Mouse (Mus musculus) myocyte (in vitro differentiated cells): ENCODE data around the gene C1s1. TPM values are rescaled to one million over a fixed set of nuclear protein-coding genes. Genes with fewer than 3 reads are reported as not detected.
A peak's percentile ranks its signal among the peaks of the same experiment; 100 is the strongest.

Experiments used
- H3K27me3 ChIP-seq: one replicate; pipeline ENCODE4 v1.6.1; 2011; ENCODE audit not compliant: control insufficient read depth, insufficient read depth, insufficient read length
- H3K36me3 ChIP-seq: one replicate; pipeline ENCODE4 v1.6.1; 2011; ENCODE audit not compliant: control insufficient read depth, insufficient read depth
- H3K4me2 ChIP-seq: one replicate; pipeline ENCODE4 v1.6.1; 2011; ENCODE audit warnings: low read depth, control low read depth
- H3K4me3 ChIP-seq: one replicate; pipeline ENCODE4 v1.5.1; 2011; ENCODE audit warnings: mild to moderate bottlenecking, control low read depth, moderate library complexity
- H3K79me2 ChIP-seq: one replicate; pipeline ENCODE4 v1.6.1; 2011; ENCODE audit not compliant: control insufficient read depth, insufficient read depth
- H3ac ChIP-seq: one replicate; pipeline ENCODE4 v1.6.1; 2011; ENCODE audit not compliant: control insufficient read depth, insufficient read length
- CEBPB ChIP-seq: IDR thresholded peaks from 2 replicates; pipeline ENCODE4 v1.6.1; 2011; ENCODE audit warnings: mild to moderate bottlenecking, moderate library complexity; ENCODE audit not compliant: poor library complexity, insufficient read depth, severe bottlenecking
- E2F4 ChIP-seq: IDR thresholded peaks from one replicate; pipeline ENCODE4 v1.6.1; 2011; ENCODE audit warnings: mild to moderate bottlenecking, control low read depth, moderate library complexity; ENCODE audit not compliant: insufficient read depth
- MAX ChIP-seq: IDR thresholded peaks from one replicate; pipeline ENCODE4 v1.6.1; 2011; ENCODE audit warnings: low read depth, mild to moderate bottlenecking, control low read depth
- MYOD1 ChIP-seq, 3 experiments: IDR thresholded peaks; one replicate each; pipeline ENCODE4 v1.6.1; 2011; ENCODE audit warnings: control low read depth in 2 of 3, low read depth in 2 of 3, mild to moderate bottlenecking in 2 of 3, moderate library complexity in 1 of 3; ENCODE audit not compliant: insufficient read length in 2 of 3, control insufficient read depth in 1 of 3
- MYOG ChIP-seq, 3 experiments: IDR thresholded peaks; one replicate each; pipeline ENCODE4 v1.6.1; 2011; ENCODE audit warnings: control low read depth in 2 of 3, low read depth in 2 of 3, mild to moderate bottlenecking in 2 of 3; ENCODE audit not compliant: insufficient read length in 2 of 3, control insufficient read depth in 1 of 3, insufficient read depth in 1 of 3
- POLR2A ChIP-seq: IDR thresholded peaks from one replicate; pipeline ENCODE4 v1.6.1; 2011; ENCODE audit warnings: low read depth, mild to moderate bottlenecking, control low read depth, moderate library complexity; ENCODE audit not compliant: insufficient read length
- POLR2AphosphoS2 ChIP-seq: IDR thresholded peaks from one replicate; pipeline ENCODE4 v1.6.1; 2011; ENCODE audit warnings: low read depth, control low read depth; ENCODE audit not compliant: insufficient read length
- REST ChIP-seq: IDR thresholded peaks from one replicate; pipeline ENCODE4 v1.6.1; 2011; ENCODE audit warnings: mild to moderate bottlenecking, control low read depth, moderate library complexity; ENCODE audit not compliant: insufficient read depth, insufficient read length
- SRF ChIP-seq: IDR thresholded peaks from one replicate; pipeline ENCODE4 v1.6.1; 2011; ENCODE audit warnings: low read depth; ENCODE audit not compliant: control insufficient read depth, insufficient read length
- TCF12 ChIP-seq: IDR thresholded peaks from one replicate; pipeline ENCODE4 v1.6.1; 2011; ENCODE audit warnings: mild to moderate bottlenecking, control low read depth; ENCODE audit not compliant: poor library complexity, insufficient read depth, severe bottlenecking
- TCF3 ChIP-seq: IDR thresholded peaks from one replicate; pipeline ENCODE4 v1.6.1; 2011; ENCODE audit warnings: low read depth, control low read depth; ENCODE audit not compliant: insufficient read length
- USF1 ChIP-seq: IDR thresholded peaks from one replicate; pipeline ENCODE4 v1.6.1; 2011; ENCODE audit warnings: low read depth, mild to moderate bottlenecking, control low read depth, moderate library complexity
- polyA plus RNA-seq: library from polyadenylated mRNA; unstranded; fragments of >200 nt; fragmentation: generic; extraction: Trizol; gene quantifications from one replicate; pipeline ENCODE4 v1.2.1, GENCODE M21; 2012; ENCODE audit warnings: missing spikeins

Gene C1s1
- polyA plus RNA-seq, 1 experiment: 0.24 TPM

DNA sequence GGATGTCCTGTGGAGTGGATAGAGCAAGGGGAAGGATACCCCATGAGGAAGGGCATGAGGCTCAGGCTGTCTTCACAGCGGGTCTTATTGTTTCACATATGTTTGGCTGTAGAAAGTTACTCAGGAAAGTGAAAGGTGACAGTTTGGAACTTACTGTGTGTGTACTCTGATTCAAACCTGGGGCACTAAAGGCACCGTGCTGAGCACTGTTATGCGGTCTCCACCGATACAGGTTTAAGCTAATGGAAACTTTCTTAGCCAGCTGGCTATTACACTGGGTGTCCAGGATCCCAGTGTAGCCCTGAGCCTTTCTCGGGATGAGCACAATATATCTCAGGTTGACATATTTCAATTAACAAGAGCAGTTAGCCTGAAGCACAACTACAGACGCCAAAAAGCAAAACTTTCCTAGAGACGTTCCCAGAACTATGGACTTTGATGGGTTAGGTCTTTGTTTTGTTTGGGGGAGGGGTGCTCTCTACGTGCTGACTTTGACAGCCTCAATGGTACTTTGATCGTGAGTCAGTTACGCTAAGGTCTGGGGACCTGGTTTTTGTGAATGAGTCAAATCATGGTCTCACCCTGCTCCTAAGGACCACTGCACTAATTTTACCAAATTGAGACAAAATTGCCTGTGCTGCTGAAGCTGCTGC is 42.1 kb downstream of the C1s1 start:
- no peaks in the 10 kb centered on the region for H3K79me2 ChIP-seq
- H3K36me3 ChIP-seq: no peaks in the 10 kb centered on the region
- no peak overlapping the region for H3K4me3 ChIP-seq
- no peak overlapping the region for H3K4me2 ChIP-seq
- TF ChIP-seq MYOD1 (IDR thresholded peaks at IDR 0.05; ENCODE audit: control insufficient read depth in 1 of 3, insufficient read length in 2 of 3, low read depth in 2 of 3) (no peak), CEBPB (no peak), MAX (no peak), USF1 (no peak), E2F4 (no peak), TCF12 (no peak), POLR2A (no peak), SRF (no peak), TCF3 (no peak), POLR2AphosphoS2 (no peak), REST (no peak)
- no peaks in the 10 kb centered on the region for H3K27me3 ChIP-seq
- H3ac ChIP-seq: no peak overlapping the region

GRCm38 (mm10) chr6:124496054-124496453 is 46.1 kb downstream of the C1s1 start:
- no peaks in the 10 kb centered on the region for H3K79me2 ChIP-seq
- no peak overlapping the region for H3K4me2 ChIP-seq
- no peaks in the 10 kb centered on the region for H3K27me3 ChIP-seq
- no peak overlapping the region for H3K4me3 ChIP-seq
- H3ac ChIP-seq: no peak overlapping the region
- no peak for TF ChIP-seq MYOG (IDR thresholded peaks at IDR 0.05; ENCODE audit: control insufficient read depth in 1 of 3, insufficient read depth in 1 of 3, insufficient read length in 2 of 3, low read depth in 2 of 3)
- TF ChIP-seq E2F4: no peak
- TF ChIP-seq CEBPB: no peak
- no peak for TF ChIP-seq SRF
- TF ChIP-seq MAX: no peak
- TF ChIP-seq TCF12: no peak
- no peak for TF ChIP-seq REST
- TF ChIP-seq USF1: no peak
- no peak for TF ChIP-seq MYOD1 (IDR thresholded peaks at IDR 0.05; ENCODE audit: control insufficient read depth in 1 of 3, insufficient read length in 2 of 3, low read depth in 2 of 3)
- TF ChIP-seq TCF3: no peak
- no peak for TF ChIP-seq POLR2AphosphoS2
- no peak for TF ChIP-seq POLR2A
- no peaks in the 10 kb centered on the region for H3K36me3 ChIP-seq

- Histone ChIP-seq H3K79me2 (no peaks in the 10 kb centered on the region), H3K36me3 (no peaks in the 10 kb centered on the region), H3K4me3 (no peak overlapping the region), H3ac (no peak overlapping the region), H3K27me3 (no peaks in the 10 kb centered on the region), H3K4me2 (no peak overlapping the region)
- TF ChIP-seq POLR2A (no peak), CEBPB (no peak), USF1 (no peak)
These were observed 48.3 kb downstream of the C1s1 start for GRCm38 (mm10) chr6:124493886-124494285.

GRCm38 (mm10) chr6:124492842-124493561 is 49.2 kb downstream of the C1s1 start, which contains the start of gene C1rl:
Gene C1rl, plus strand, starts transcription at chr6:124493113.
- no peaks in the 10 kb centered on the region for H3K27me3 ChIP-seq
- TF ChIP-seq TCF3 (no peak), MYOG (IDR thresholded peaks at IDR 0.05; ENCODE audit: control insufficient read depth in 1 of 3, insufficient read depth in 1 of 3, insufficient read length in 2 of 3, low read depth in 2 of 3) (no peak), REST (no peak), TCF12 (no peak), USF1 (no peak)
- no peaks in the 10 kb centered on the region for H3K79me2 ChIP-seq
- no peak within 1 kb of the TSS for H3ac ChIP-seq
- H3K36me3 ChIP-seq: no peaks in the 10 kb centered on the region
- no peak within 1 kb of the TSS for H3K4me3 ChIP-seq
- peak within 1 kb of the TSS; percentile 4 for H3K4me2 ChIP-seq

GRCm38 (mm10) chr6:124491427-124491826 is 50.7 kb downstream of the C1s1 start:
- H3K36me3 ChIP-seq: no peaks in the 10 kb centered on the region
- H3K27me3 ChIP-seq: no peaks in the 10 kb centered on the region
- no peak overlapping the region for H3K4me3 ChIP-seq
- no peak for TF ChIP-seq MYOG (IDR thresholded peaks at IDR 0.05; ENCODE audit: control insufficient read depth in 1 of 3, insufficient read depth in 1 of 3, insufficient read length in 2 of 3, low read depth in 2 of 3)
- no peaks in the 10 kb centered on the region for H3K79me2 ChIP-seq
- H3ac ChIP-seq: no peak overlapping the region
- H3K4me2 ChIP-seq: no peak overlapping the region
